Mouse (Mus musculus) forebrain, postnatal 0 days (tissue): ENCODE data around the gene Cpt1a. TPM values are rescaled to one million over a fixed set of nuclear protein-coding genes. Genes with fewer than 3 reads are reported as not detected.

Experiments
- ATAC-seq: fragments of 200-750 bp; cut with Nextera tagmentation; 2 replicates; pipeline ENCODE4 v1.8.0; 2017; ENCODE audit warnings: mild to moderate bottlenecking, moderate library complexity
- DNase-seq: peaks from one replicate; pipeline ENCODE4 v3.0.0-alpha.2; 2015
- H3K27ac ChIP-seq: fragments of 300-500 bp; sonication (generic); 2 replicates; pipeline ENCODE4 v1.5.1; 2014; ENCODE audit warnings: low read depth, mild to moderate bottlenecking, antibody characterized with exemption, low read length, moderate library complexity, mixed read lengths
- H3K27me3 ChIP-seq: fragments of 300-500 bp; sonication (generic); 2 replicates; pipeline ENCODE4 v1.6.1; 2014; ENCODE audit warnings: mild to moderate bottlenecking, low read length, mixed read lengths; ENCODE audit not compliant: insufficient read depth
- H3K36me3 ChIP-seq: fragments of 300-500 bp; sonication (generic); 2 replicates; pipeline ENCODE4 v1.6.1; 2014; ENCODE audit warnings: mild to moderate bottlenecking, moderate library complexity; ENCODE audit not compliant: insufficient read depth
- H3K4me1 ChIP-seq: fragments of 300-500 bp; sonication (generic); 2 replicates; pipeline ENCODE4 v1.6.1; 2014; ENCODE audit warnings: antibody characterized with exemption; ENCODE audit not compliant: insufficient read depth
- H3K4me2 ChIP-seq: fragments of 300-500 bp; sonication (generic); 2 replicates; pipeline ENCODE4 v1.6.1; 2014; ENCODE audit warnings: low read depth, mild to moderate bottlenecking, moderate library complexity
- H3K4me3 ChIP-seq: fragments of 300-500 bp; sonication (generic); 2 replicates; pipeline ENCODE4 v1.5.1; 2014; ENCODE audit warnings: low read depth, low read length, mixed read lengths
- H3K9ac ChIP-seq: fragments of 300-500 bp; sonication (generic); 2 replicates; pipeline ENCODE4 v1.6.1; 2014; ENCODE audit warnings: mild to moderate bottlenecking
- H3K9me3 ChIP-seq: fragments of 300-500 bp; sonication (generic); 2 replicates; pipeline ENCODE4 v1.6.1; 2016; ENCODE audit warnings: low read length
- CTCF ChIP-seq: sonication (generic); IDR thresholded peaks from 2 replicates; pipeline ENCODE4 v1.5.1; 2016; ENCODE audit warnings: antibody characterized with exemption, control low read depth, low read depth
- WGBS: fragments of 180-500 bp; shearing (Covaris S2); extraction: QIAGEN DNeasy Blood & Tissue Kit; methylation state at CpG from one replicate; pipeline ENCODE4 v1.1.7; 2014; 5-methylcytosine and 5-hydroxymethylcytosine counted together
- polyA plus RNA-seq: library from polyadenylated mRNA; unstranded; fragments of >200 nt; fragmentation: Nextera tagmentation; extraction: Ambion mirVana; gene quantifications from 2 replicates; pipeline ENCODE4 v1.2.1, GENCODE M21; 2015
- total RNA-seq: library from RNA; depleted of rRNA; stranded (reverse); fragments of >200 nt; gene quantifications from 2 replicates; pipeline ENCODE4 v1.2.3, GENCODE M21; 2014

Gene Cpt1a
- total and polyA plus RNA-seq, 2 experiments from 2014 or later = 17.0 to 17.2 TPM

DNA sequence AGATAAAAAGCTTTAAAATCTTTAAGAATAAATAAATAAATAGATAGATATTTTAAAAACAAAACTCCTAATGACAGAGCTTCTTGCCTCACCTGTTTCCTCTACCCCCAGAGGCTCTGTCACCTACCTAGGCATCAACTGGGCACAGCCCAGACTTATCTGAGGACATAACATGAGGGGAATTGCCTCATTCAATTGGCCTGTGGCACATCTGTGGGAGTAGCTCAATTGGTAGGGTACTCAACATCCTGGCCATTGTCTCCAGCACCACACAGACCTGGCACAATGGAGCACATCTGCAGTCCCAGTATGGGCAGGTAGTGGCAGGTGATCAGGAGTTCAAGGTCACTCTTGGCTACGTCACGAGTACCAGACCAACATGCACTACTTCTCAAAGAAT, 2.8 kb upstream of the Cpt1a start:
- 0 out of 2 replicates have a peak, but pooled peaks cover 10% of the 10 kb centered on the region for H3K4me1 ChIP-seq
- DNase-seq (no peak), ATAC-seq (no peak)
- no peaks in the 10 kb centered on the region for H3K9me3 ChIP-seq
- no peak for TF ChIP-seq CTCF
- no peak overlapping the region for H3K4me3 ChIP-seq
- 98% methylated on average over 2 of the region's 2 CpGs for WGBS
- H3K4me2 ChIP-seq = no peak overlapping the region
- H3K27me3 ChIP-seq = peaks cover 4% of the 10 kb centered on the region
- H3K9ac ChIP-seq = no peak overlapping the region
- no peak overlapping the region for H3K27ac ChIP-seq
- no peaks in the 10 kb centered on the region for H3K36me3 ChIP-seq

DNA sequence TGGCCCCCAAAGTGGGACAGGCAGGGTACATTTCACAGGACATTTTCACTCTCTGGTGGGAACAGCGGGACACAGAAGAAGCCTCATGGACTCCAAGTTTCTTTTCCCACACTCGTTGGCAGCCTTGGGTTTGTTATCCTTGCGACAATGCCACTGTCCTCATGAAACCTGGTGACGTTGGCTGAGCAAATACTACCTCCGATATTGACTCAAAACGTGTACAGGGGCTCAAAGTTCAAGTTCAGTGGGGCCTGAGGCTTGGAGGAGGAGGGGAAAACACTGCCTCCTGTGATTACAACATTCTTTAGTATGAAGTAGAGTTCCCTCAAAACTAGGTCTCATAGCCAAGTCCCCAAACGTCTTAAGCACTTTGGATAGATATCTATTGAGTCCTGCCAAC, 2.0 kb upstream of the Cpt1a start:
- ATAC-seq (no peak), DNase-seq (no peak)
- WGBS = 82% methylated on average over 7 of the region's 7 CpGs
- Histone ChIP-seq H3K9me3 (no peaks in the 10 kb centered on the region), H3K4me1 (0 out of 2 replicates have a peak, but pooled peaks cover 11% of the 10 kb centered on the region), H3K27me3 (peaks cover 4% of the 10 kb centered on the region), H3K4me3 (no peak overlapping the region), H3K27ac (no peak overlapping the region), H3K9ac (no peak overlapping the region), H3K36me3 (no peaks in the 10 kb centered on the region), H3K4me2 (no peak overlapping the region)
- no peak for TF ChIP-seq CTCF

DNA sequence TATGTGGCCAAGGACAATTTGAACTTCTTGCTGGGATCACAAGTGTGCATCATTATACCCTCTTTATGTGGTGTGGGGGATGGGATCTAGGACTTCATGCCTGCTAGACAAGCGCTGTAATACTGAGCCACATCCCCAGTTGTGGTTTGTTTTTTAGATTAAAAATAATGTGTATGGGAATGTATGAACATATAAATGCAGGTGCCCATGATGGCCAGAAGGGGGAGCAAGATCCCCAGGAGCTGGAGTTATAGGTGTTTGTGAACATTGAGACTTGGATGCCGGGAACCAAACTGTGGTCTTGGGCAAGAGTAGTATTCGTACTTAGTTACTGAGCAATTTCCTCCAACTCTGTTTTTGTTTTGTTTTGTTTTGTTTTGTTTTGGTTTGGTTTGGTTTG, 1.3 kb upstream of the Cpt1a start:
- no peaks in the 10 kb centered on the region for H3K9me3 ChIP-seq
- peaks cover 4% of the 10 kb centered on the region for H3K27me3 ChIP-seq
- H3K4me3 ChIP-seq = no peak overlapping the region
- H3K9ac ChIP-seq = no peak overlapping the region
- H3K27ac ChIP-seq = no peak overlapping the region
- no peak overlapping the region for H3K4me2 ChIP-seq
- H3K36me3 ChIP-seq = no peaks in the 10 kb centered on the region
- DNase-seq (no peak), ATAC-seq (no peak)
- 82% methylated on average over 3 of the region's 3 CpGs for WGBS
- H3K4me1 ChIP-seq = 0 out of 2 replicates have a peak, but pooled peaks cover 11% of the 10 kb centered on the region
- TF ChIP-seq CTCF = peak; percentile 43

DNA sequence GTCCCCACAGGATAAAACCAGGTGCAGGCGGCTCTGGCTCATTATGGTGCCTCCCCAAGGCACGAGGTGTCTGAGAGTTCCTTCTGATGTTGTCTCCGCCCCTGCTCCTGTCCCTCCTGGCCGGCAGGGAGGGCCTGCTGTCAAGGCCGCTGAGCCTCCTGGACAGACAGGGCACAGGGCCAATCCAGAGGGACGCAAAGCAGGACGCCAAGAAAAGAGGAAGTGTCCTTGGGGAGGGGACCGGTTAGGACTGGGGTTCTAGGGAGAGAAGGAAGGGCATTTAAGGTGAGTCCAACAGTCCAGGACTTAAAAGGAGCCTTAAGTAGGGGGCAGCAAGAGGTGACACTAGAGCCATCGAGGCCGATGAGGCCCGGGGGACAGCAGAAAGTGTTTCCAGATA, 517 bp upstream of the Cpt1a start:
- no peak for TF ChIP-seq CTCF
- peaks cover 4% of the 10 kb centered on the region for H3K27me3 ChIP-seq
- H3K4me2 ChIP-seq = peak overlapping the region; percentile 83
- H3K4me3 ChIP-seq = no peak overlapping the region
- WGBS = 14% methylated on average over 11 of the region's 11 CpGs
- no peak for ATAC-seq
- no peaks in the 10 kb centered on the region for H3K9me3 ChIP-seq
- no peaks in the 10 kb centered on the region for H3K36me3 ChIP-seq
- no peak overlapping the region for H3K27ac ChIP-seq
- H3K4me1 ChIP-seq = 0 out of 2 replicates have a peak, but pooled peaks cover 11% of the 10 kb centered on the region
- no peak for DNase-seq
- no peak overlapping the region for H3K9ac ChIP-seq

DNA sequence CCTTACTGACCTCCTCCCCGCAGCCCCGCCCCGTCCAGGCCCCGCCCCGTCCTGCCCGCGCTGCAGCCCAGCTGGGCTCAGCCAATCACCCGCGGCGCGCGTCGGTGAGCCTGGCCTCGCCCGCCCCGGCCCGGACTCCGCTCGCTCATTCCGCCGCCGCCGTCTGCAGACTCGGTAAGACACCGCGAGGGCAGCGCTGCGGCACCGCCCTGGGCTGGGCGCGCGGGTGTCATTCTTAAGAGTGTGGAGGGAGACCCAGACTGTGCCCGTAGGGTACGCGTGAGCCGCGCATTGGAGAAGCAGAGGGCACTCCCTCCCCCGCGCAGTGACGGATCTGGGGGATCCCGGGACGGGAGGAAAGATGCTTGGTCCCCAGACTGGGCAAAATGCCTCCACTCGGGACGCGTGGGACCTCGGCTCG, 1.1 kb downstream of the Cpt1a start:
- H3K27me3 ChIP-seq = peaks cover 4% of the 10 kb centered on the region
- peak overlapping the region; percentile 52 for H3K4me3 ChIP-seq
- H3K27ac ChIP-seq = no peak overlapping the region
- 1% methylated on average over 47 of the region's 47 CpGs for WGBS
- TF ChIP-seq CTCF = no peak
- peak overlapping the region; percentile 83 for H3K4me2 ChIP-seq
- DNase-seq (peak; percentile 53), ATAC-seq (peak; percentile 77)
- H3K36me3 ChIP-seq = no peaks in the 10 kb centered on the region
- no peaks in the 10 kb centered on the region for H3K9me3 ChIP-seq
- peak overlapping the region; percentile 43 for H3K9ac ChIP-seq
- 0 out of 2 replicates have a peak, but pooled peaks cover 11% of the 10 kb centered on the region for H3K4me1 ChIP-seq

DNA sequence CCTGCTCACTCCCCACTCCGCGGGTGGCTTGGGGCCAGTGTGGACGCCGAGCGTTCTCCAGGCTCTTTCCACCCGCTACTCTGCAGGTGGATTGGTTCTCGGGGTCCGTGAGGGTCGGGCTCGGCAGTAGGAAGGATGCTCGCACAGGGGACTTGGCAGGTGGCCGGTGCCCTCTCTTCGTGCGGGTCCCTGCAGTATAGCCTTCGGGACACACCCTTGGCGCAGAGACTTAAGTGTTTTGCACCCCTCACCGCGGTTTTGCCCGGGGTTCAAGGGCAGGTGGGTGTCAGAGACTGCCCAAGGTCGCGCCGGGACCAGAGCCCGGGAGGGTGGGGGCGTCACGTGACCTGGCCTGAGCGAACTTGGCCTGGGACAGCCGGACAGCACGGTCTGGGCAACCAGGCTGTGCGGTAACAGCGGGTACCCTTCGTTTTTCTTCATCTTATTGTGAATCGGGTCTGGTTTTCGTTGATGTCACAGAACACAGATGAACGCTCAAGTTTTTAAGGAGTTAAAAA, 1.7 kb downstream of the Cpt1a start:
- Histone ChIP-seq H3K27me3 (peaks cover 4% of the 10 kb centered on the region), H3K9ac (peak overlapping the region; percentile 43), H3K4me2 (peak overlapping the region; percentile 83), H3K9me3 (no peaks in the 10 kb centered on the region), H3K36me3 (no peaks in the 10 kb centered on the region), H3K27ac (peak overlapping the region; percentile 70), H3K4me1 (0 out of 2 replicates have a peak, but pooled peaks cover 11% of the 10 kb centered on the region), H3K4me3 (peak overlapping the region; percentile 52)
- ATAC-seq (no peak), DNase-seq (no peak)
- WGBS = 2% methylated on average over 34 of the region's 34 CpGs
- no peak for TF ChIP-seq CTCF

DNA sequence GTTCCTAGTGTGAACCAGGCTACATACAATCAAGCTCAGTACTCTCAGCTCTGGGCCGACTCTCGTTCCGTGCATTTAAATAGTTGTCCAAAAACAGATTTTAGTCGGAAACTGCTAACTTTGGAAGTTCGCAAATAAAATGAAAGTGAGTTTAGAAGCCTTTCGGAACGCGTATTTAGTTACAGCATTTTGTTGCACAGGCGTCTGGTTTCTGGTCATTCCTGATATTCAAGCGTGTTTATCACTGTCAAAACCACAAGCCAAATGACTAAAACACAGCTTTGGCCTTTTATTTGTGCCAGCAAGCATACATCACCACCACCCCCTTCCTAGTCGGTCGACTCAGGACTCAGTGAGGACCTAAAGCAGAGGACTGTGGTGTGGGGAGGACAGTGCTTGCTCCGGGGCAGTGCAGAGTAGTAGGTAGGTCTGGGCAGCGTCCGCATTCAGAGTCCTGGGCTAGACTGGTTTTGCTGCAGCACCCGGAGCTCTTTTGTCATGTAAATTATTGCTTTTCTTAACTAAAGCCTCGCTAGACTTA, 2.2 kb downstream of the Cpt1a start:
- Histone ChIP-seq H3K27me3 (peaks cover 4% of the 10 kb centered on the region), H3K36me3 (no peaks in the 10 kb centered on the region), H3K4me3 (peak overlapping the region; percentile 52), H3K4me2 (peak overlapping the region; percentile 83), H3K27ac (peak overlapping the region; percentile 70), H3K4me1 (0 out of 2 replicates have a peak, but pooled peaks cover 11% of the 10 kb centered on the region), H3K9ac (peak overlapping the region; percentile 42; the same call in 1 of the 2 replicates), H3K9me3 (no peaks in the 10 kb centered on the region)
- 1% methylated on average over 17 of the region's 17 CpGs for WGBS
- DNase-seq = peak; percentile 35
- no peak for TF ChIP-seq CTCF
- ATAC-seq = no peak
